Mouse (Mus musculus) layer of hippocampus, adult 9-10 months (tissue): ENCODE measurements around the gene Cd72.
"Not testable (repeated sequence)": the region's sequence is repeated elsewhere in the genome, so short reads cannot be mapped to it uniquely, and the experiment has no call there.

ENCODE experiments used
- DNase-seq: peaks from one replicate; pipeline ENCODE4 v3.0.0; 2022; ENCODE audit warnings: low spot score

The Cd72 gene

DNA sequence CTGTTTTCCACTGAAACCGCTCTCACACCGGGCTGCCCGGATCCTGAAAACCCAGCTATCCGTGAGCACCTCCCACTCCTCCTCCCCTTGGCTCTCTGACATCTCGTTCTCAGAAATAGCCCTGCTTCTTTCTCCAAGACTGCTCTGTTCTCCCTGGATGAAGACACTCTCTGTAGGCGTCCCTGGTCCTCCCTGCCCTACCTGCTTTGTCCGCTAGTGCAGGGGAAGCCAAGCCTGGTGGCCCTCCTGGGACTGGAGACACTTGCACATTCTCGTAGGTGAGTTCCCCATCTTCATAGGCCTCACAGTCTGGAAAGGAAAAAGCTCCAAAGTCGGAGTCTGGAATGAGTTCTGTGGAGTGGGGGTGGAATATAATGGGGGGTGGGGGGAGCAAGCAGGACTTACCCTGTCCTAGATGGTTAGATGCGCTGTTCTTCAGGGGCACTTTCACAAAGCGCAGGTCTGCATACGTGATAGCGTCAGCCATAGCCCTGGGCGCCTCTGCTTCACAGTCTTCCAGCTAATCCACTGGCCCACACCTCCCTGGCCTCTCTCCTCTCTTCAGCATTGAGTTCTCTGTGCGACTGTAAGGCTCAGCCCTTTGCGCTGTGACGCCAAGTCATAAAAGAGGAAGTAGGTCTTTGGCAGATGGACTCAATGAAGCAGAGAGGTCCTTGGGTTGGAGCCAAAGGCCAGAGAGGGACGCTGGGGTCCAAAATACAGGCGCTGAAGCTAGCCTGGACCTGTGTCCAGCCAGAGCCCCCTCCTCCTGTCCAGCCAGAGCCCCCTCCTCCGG is at the start of gene Cd72:
TSS of gene Cd72 (minus strand) at position 588 of the 796 bp plus-strand sequence.
- no peak for DNase-seq

DNA sequence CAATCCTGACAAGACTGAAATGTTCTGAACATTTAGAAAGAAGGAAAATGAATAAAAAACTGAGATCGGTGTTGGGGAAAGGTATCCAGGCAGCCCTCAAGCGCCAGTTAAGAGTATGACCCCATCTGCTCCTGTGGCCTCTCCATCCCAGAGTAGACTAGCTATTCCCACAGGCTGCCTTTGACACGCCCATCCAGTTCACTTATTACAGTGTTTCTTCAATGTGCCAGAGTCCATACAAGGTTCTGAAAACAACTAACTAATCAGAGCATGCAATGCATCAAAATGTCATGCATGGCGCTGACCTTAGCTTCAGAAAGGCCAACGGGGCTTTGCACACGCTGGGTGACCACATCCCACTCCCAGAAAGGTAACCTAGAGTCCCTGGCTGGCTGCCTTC is 49.1 kb upstream of the Cd72 start:
- DNase-seq: no peak

GRCm38 (mm10) chr4:43503041-43503440 is 48.6 kb upstream of the Cd72 start:
- no peak for DNase-seq

- no peak for DNase-seq
Measured at GRCm38 (mm10) chr4:43499407-43500333, 45.2 kb upstream of the Cd72 start, which contains the start of gene Arhgef39. TSS of gene Arhgef39 (minus strand) at chr4:43499695.

- no peak for DNase-seq
Measured at GRCm38 (mm10) chr4:43498983-43499382, 44.6 kb upstream of the Cd72 start.

DNA sequence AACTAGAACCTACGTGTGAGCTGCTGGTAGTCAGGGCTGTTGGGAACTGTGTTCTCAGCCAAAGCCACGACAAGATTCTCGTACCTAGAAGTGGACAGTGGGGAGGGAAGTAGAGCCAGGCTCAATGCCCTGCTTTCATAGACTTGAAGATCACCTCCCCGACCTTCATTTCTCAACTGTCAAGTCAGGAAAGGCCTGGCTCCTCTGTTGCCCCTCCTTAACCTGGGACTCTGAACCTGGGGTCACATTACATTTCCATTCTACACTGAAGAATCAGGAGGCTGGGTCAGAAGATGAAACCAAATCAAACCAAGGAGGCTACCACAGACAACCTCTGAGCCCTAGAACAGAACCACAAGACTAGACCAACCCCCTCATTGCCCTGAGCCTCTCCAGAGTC is 43.5 kb upstream of the Cd72 start:
- DNase-seq: no peak

DNA sequence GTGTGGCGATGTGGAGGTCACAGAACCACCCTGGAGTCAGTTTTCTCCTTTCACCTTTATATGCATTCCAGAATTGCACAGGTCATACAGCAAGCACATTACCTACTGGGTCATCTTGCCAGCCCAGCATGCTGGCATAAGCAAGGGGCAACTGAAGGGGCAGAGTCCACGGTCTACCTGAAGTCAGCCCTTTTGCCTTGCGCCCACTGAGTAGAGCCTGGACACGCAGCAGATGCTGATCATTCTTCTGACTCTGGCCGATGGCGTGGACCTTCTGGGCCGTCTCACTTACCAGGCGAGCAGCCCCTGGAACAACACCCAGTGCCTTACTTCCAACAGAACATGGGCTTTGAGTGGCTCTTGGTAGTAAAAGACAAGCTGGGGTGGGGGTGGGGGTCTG is 43.0 kb upstream of the Cd72 start:
- no peak for DNase-seq

DNA sequence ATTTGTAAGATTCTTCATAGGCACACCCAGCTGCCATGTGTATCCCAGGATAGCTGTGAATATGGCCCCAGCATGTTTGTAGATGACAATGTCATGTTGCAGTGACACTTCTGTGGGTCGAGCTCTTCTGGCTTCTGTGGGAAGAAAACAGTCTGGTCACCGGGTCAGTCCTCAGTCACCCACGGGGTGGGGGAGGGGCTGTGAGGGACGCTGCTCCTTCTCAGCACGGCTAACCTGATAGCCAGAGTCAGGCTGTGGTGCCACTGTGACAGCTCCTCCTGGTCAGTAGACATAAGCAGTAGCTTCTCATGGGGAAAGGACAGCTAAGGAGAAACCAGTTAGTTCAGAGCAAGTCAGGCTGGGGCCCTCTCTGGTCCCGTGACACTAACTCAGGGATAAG is 42.2 kb upstream of the Cd72 start:
- no peak for DNase-seq

DNA sequence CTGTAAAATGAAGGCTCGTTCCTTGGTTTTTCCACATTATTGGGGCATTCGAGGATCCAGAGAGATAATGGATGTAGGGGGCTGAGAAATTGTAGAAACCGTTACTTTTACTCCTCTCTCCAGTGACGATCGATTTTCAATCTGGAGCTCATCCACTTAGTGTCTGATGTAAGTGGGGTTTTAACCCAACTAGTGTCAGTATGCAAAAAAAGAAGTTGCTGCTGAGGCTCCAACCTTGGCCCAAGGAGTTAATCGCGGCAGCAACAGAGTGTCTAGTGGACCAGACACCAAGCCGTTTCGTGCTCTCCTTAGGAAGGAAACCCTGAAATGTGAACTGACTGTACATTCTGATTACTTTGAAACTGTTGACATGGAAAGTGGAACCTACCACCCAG is 39.4 kb upstream of the Cd72 start:
- no peak for DNase-seq

DNA sequence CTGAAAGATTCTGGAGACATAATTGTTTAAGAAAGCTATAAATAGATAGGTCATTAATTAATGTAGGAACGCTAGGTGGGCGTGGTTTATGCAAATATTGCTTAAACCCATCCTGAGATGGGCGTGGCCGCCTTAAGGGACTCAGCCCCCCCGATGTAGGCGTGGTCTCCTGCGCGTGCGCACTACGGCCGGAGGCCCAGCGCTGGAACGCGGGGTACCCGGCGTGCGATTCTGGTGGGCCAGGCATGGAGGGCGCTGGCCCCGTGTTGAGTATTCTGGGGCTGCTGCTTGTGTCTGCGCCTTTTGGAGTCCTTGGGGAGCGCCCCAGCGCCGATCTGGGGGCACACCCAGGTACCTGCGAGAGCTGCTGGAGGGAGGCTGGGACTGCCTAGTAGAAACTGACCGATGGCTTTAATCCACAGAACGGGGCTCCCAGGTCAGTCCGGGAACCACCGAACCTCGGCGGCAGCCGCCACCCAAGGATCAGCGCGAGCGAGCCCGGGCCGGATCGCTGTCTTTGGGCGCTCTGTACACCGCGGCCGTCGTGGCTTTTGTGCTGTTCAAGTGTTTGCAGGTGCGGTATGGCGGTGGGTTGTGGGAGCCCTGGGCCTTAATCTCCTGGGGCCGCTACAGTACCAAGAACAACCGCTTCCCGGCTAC is 38.9 kb upstream of the Cd72 start:
- peak; percentile 92 for DNase-seq

GRCm38 (mm10) chr4:43492821-43493185 is 38.4 kb upstream of the Cd72 start, which contains the start of gene Ccdc107:
TSS of gene Ccdc107 (plus strand) at chr4:43492900.
- DNase-seq: peak; percentile 87

DNA sequence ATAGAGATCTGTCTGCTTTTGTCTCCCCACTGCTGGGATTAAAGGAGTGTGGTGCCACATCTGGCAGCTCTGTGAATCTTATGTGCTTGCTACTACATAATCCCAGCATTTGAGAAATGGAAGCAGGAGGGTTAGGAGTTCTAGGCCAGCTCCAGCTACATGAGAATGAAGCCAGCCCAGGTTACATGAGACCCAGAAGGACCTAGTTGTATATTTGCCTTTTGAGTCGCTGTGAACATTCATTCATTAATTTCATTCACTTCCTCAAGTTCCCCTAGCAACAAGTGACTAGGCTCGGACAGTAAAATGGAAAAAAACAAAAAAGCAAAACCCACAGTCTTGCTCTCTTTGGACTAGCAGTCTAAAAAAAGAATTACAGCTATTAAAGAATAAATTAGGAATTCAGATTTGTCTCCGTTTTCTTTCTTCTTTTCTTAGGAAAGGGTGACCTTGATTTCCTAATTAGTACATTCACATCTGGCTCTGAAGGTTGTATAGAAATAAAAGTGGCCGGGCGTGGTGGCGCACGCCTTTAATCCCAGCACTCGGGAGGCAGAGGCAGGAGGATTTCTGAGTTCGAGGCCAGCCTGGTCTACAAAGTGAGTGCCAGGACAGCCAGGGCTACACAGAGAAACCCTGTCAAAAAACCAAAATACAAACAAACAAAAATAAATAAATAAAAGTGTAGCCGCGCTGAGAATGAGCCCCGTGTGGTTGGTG is 37.8 kb upstream of the Cd72 start:
- DNase-seq: no peak

DNA sequence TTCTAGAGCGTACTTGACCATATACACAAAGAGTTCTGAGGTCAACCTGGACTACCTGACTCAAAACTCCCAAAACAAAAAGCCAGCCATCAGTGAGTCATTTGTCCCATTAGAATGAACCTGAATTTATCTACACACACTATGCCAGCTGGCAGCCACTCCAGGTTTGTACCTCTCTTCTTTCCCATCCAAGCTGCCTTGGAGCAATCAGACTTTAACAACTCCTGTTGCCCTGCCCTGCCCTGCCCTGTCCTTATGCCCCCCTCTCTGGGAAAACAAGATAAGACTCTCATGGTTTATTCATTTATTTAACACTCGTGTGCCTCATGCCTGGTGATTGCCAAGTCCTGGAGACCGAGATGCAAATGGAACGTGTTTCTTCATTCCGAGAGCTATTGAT is 36.4 kb upstream of the Cd72 start:
- no peak for DNase-seq

- DNase-seq: no peak
Measured at GRCm38 (mm10) chr4:43489611-43490010, 35.2 kb upstream of the Cd72 start.

DNA sequence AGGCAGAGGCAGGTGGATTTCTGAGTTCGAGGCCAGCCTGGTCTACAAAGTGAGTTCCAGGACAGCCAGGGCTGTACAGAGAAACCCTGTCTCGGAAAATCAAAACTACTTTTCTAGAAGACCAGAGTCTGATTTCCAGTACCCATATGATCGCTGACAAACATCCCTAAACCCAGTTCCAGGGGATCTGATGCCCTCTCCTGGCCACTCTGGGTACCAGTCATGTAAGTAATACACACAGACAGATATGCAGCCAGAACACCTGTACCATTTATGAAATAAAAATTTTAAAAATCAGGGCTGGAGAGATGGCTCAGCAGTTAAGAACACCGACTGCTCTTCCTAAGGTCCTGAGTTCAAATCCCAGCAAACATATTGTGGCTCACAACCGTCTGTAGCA is 31.2 kb upstream of the Cd72 start:
- not testable (repeated sequence) for DNase-seq

GRCm38 (mm10) chr4:43483535-43484091 is 29.2 kb upstream of the Cd72 start, which contains the start of gene Sit1:
TSS of gene Sit1 (minus strand) at chr4:43483734.
- no peak for DNase-seq

- DNase-seq: no peak
Measured at GRCm38 (mm10) chr4:43482591-43482990, 28.2 kb upstream of the Cd72 start.

- no peak for DNase-seq
Measured at GRCm38 (mm10) chr4:43481894-43482456, 27.5 kb upstream of the Cd72 start.

DNA sequence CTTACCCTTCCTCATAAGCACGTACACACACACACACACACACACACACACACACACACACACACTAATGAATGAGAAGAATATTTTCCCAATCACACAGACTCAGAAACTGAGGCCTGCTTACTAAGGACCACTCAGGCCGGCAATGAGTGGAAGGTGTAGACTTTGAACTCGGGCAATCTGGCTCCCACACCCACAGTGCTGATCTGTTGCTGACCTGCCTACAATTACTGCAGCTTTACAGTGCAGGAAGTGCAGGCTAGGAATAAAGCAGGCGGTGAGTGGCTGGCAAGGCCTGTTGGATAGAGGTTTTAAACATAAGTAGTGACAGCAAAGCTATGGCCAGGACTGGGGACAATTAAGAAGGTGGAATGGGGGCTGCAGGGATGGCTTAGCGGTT is 26.6 kb upstream of the Cd72 start:
- no peak for DNase-seq

GRCm38 (mm10) chr4:43478906-43479832 is 24.7 kb upstream of the Cd72 start:
- DNase-seq: no peak
